Mouse (Mus musculus) heart, adult 10 weeks (tissue): ENCODE data around the gene Zc3h12c. TPM values are rescaled to one million over a fixed set of nuclear protein-coding genes. Genes with fewer than 3 reads are reported as not detected.

ENCODE experiments used
- polyA plus RNA-seq: library from polyadenylated mRNA; stranded (reverse); fragments of 350-450 nt; fragmentation: Illumina TruSeq; extraction: RNeasy Lipid Tissue Mini Kit (QIAGEN cat#74804); gene quantifications from one replicate; pipeline ENCODE4 v1.2.3, GENCODE M21; 2014; ENCODE audit warnings: low read depth, low replicate concordance

The Zc3h12c gene
- polyA plus RNA-seq, result 3.4 TPM

GRCm38 (mm10) chr9:52167863-52168685 is at the start of gene Zc3h12c:
TSS of gene Zc3h12c (minus strand) at chr9:52168572.

Other genes starting within 250 kb of the Zc3h12c start
- 88.2 TPM for gene Fdx1, start 205.0 kb downstream of the Zc3h12c start, polyA plus RNA-seq
- gene Rdx, start 121.4 kb downstream of the Zc3h12c start, polyA plus RNA-seq, result 85.8 TPM